Mouse (Mus musculus): ENCODE measurements around the gene Rhbdd1. TPM values are rescaled to one million over a fixed set of nuclear protein-coding genes. Genes with fewer than 3 reads are reported as not detected.

The Rhbdd1 gene
- polyA plus RNA-seq, 1 experiment from 2014 or later = 11.2 TPM

- Histone ChIP-seq H3K4me3 (ENCODE audit: low read length) (no peak overlapping the region), H3K27me3 (ENCODE audit: insufficient read depth, low read length) (no peaks in the 10 kb centered on the region), H3K4me1 (ENCODE audit: insufficient read depth, low read length) (no peaks in the 10 kb centered on the region), H3K27ac (ENCODE audit: low read length) (no peak overlapping the region), H3K9me3 (ENCODE audit: low read length) (no peaks in the 10 kb centered on the region), H3K9ac (replicated peaks; ENCODE audit: low read length) (no peak overlapping the region), H3K4me2 (replicated peaks; ENCODE audit: low read depth, low read length) (no peak overlapping the region), H3K36me3 (ENCODE audit: insufficient read depth, low read length) (no peaks in the 10 kb centered on the region)
- WGBS = 70% methylated on average over 7 of the region's 7 CpGs
- ATAC-seq (ENCODE audit: low FRiP score, low TSS enrichment) = no peak
These were observed 129.8 kb downstream of the Rhbdd1 start for GRCm38 (mm10) chr1:82446049-82446448.

- Histone ChIP-seq H3K27ac (ENCODE audit: low read length) (no peak overlapping the region), H3K9ac (replicated peaks; ENCODE audit: low read length) (no peak overlapping the region), H3K4me3 (ENCODE audit: low read length) (no peak overlapping the region), H3K4me2 (replicated peaks; ENCODE audit: low read depth, low read length) (no peak overlapping the region), H3K4me1 (ENCODE audit: insufficient read depth, low read length) (no peaks in the 10 kb centered on the region), H3K27me3 (ENCODE audit: insufficient read depth, low read length) (no peaks in the 10 kb centered on the region), H3K9me3 (ENCODE audit: low read length) (no peaks in the 10 kb centered on the region), H3K36me3 (ENCODE audit: insufficient read depth, low read length) (no peaks in the 10 kb centered on the region)
- no peak for ATAC-seq (ENCODE audit: low FRiP score, low TSS enrichment)
- 80% methylated on average over 4 of the region's 4 CpGs for WGBS
These were observed 133.6 kb downstream of the Rhbdd1 start for GRCm38 (mm10) chr1:82449851-82450250.

- Histone ChIP-seq H3K27me3 (ENCODE audit: insufficient read depth, low read length) (no peaks in the 10 kb centered on the region), H3K9ac (replicated peaks; ENCODE audit: low read length) (no peak overlapping the region), H3K36me3 (ENCODE audit: insufficient read depth, low read length) (no peaks in the 10 kb centered on the region), H3K27ac (ENCODE audit: low read length) (no peak overlapping the region), H3K4me1 (ENCODE audit: insufficient read depth, low read length) (no peaks in the 10 kb centered on the region), H3K4me2 (replicated peaks; ENCODE audit: low read depth, low read length) (no peak overlapping the region), H3K9me3 (ENCODE audit: low read length) (no peaks in the 10 kb centered on the region), H3K4me3 (ENCODE audit: low read length) (no peak overlapping the region)
- no peak for ATAC-seq (ENCODE audit: low FRiP score, low TSS enrichment)
- 50% methylated on average over 6 of the region's 6 CpGs for WGBS
These were observed 135.8 kb downstream of the Rhbdd1 start for GRCm38 (mm10) chr1:82451927-82452651.

DNA sequence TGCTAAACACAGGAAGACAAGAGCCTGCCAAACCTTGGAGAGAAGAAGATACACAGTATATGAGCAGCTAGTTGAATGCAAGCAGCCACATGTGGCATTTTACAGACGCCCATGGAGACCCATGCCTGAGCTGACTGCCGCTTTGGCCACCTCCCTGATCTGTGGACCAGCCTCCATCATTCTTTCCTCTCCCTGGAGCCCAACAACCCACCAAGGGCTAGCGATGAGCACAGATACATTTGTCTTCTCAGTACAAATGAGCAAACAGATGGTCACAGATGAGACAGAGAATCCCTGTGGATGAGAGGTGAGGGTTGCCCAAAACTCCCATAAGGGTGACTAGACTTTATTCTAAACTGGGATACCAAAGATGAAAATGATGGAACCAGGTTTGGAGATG lies 137.8 kb downstream of the Rhbdd1 start:
- Histone ChIP-seq H3K4me3 (ENCODE audit: low read length) (no peak overlapping the region), H3K27ac (ENCODE audit: low read length) (no peak overlapping the region), H3K27me3 (ENCODE audit: insufficient read depth, low read length) (no peaks in the 10 kb centered on the region), H3K36me3 (ENCODE audit: insufficient read depth, low read length) (no peaks in the 10 kb centered on the region), H3K9me3 (ENCODE audit: low read length) (no peaks in the 10 kb centered on the region), H3K4me1 (ENCODE audit: insufficient read depth, low read length) (no peaks in the 10 kb centered on the region), H3K4me2 (replicated peaks; ENCODE audit: low read depth, low read length) (no peak overlapping the region), H3K9ac (replicated peaks; ENCODE audit: low read length) (no peak overlapping the region)
- 92% methylated on average over 3 of the region's 3 CpGs for WGBS
- ATAC-seq (ENCODE audit: low FRiP score, low TSS enrichment) = no peak

DNA sequence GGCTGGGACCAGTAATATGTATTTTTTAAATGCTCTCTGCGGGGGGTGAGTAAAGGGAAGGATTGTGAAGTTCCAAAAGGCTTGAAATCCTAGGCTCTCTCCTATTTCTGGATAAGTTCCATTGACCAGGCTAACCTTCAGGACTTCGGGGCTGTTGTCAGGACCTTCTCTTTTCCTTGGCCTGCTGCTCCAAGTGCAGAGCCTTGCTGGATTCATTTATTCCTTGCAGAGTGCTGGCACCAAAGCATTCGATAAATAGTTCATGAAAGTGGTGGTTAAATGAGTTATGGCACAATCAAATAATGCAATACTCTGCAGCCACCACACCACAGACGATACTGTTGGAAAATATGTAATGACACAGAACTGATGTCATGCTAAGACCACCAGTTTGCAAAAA lies 143.1 kb downstream of the Rhbdd1 start:
- WGBS = 77% methylated on average over 4 of the region's 4 CpGs
- Histone ChIP-seq H3K9ac (replicated peaks; ENCODE audit: low read length) (no peak overlapping the region), H3K4me3 (ENCODE audit: low read length) (no peak overlapping the region), H3K4me2 (replicated peaks; ENCODE audit: low read depth, low read length) (no peak overlapping the region), H3K27me3 (ENCODE audit: insufficient read depth, low read length) (no peaks in the 10 kb centered on the region), H3K36me3 (ENCODE audit: insufficient read depth, low read length) (no peaks in the 10 kb centered on the region), H3K4me1 (ENCODE audit: insufficient read depth, low read length) (no peaks in the 10 kb centered on the region), H3K9me3 (ENCODE audit: low read length) (no peaks in the 10 kb centered on the region), H3K27ac (ENCODE audit: low read length) (no peak overlapping the region)
- ATAC-seq (ENCODE audit: low FRiP score, low TSS enrichment) = no peak

- Histone ChIP-seq H3K4me1 (ENCODE audit: insufficient read depth, low read length) (no peaks in the 10 kb centered on the region), H3K27ac (ENCODE audit: low read length) (no peak overlapping the region), H3K27me3 (ENCODE audit: insufficient read depth, low read length) (no peaks in the 10 kb centered on the region), H3K9me3 (ENCODE audit: low read length) (no peaks in the 10 kb centered on the region), H3K4me3 (ENCODE audit: low read length) (no peak overlapping the region), H3K9ac (replicated peaks; ENCODE audit: low read length) (no peak overlapping the region), H3K36me3 (ENCODE audit: insufficient read depth, low read length) (no peaks in the 10 kb centered on the region), H3K4me2 (replicated peaks; ENCODE audit: low read depth, low read length) (no peak overlapping the region)
- ATAC-seq (ENCODE audit: low FRiP score, low TSS enrichment) = no peak
- WGBS = 83% methylated on average over 2 of the region's 2 CpGs
These were observed 143.7 kb downstream of the Rhbdd1 start for GRCm38 (mm10) chr1:82459926-82460325.

DNA sequence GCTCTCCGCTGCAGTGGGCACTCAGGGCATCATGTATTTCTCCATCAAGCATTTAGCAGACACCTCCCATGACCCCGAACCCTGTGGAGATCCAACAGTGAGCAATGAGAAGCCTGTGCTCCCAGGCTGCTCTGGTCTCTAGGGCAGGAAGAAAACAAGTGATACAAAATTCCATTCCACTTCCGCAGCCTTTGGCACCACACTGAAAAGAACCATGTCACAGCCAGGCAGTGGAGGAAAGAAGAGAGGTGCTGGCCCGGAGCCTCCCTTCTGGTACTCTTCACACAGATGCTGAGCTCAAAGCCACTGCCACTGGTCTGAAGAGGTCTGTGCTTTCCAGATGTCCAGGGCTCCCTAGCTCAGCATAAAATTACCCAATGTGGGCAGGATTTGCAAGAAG lies 144.8 kb downstream of the Rhbdd1 start:
- 83% methylated on average over 4 of the region's 4 CpGs for WGBS
- Histone ChIP-seq H3K9ac (replicated peaks; ENCODE audit: low read length) (no peak overlapping the region), H3K27me3 (ENCODE audit: insufficient read depth, low read length) (no peaks in the 10 kb centered on the region), H3K9me3 (ENCODE audit: low read length) (no peaks in the 10 kb centered on the region), H3K27ac (ENCODE audit: low read length) (no peak overlapping the region), H3K4me1 (ENCODE audit: insufficient read depth, low read length) (no peaks in the 10 kb centered on the region), H3K4me3 (ENCODE audit: low read length) (no peak overlapping the region), H3K36me3 (ENCODE audit: insufficient read depth, low read length) (no peaks in the 10 kb centered on the region), H3K4me2 (replicated peaks; ENCODE audit: low read depth, low read length) (no peak overlapping the region)
- no peak for ATAC-seq (ENCODE audit: low FRiP score, low TSS enrichment)

- H3K27ac ChIP-seq (ENCODE audit: low read length) = no peak overlapping the region
- WGBS = 57% methylated on average over 6 of the region's 6 CpGs
- no peaks in the 10 kb centered on the region for H3K36me3 ChIP-seq (ENCODE audit: insufficient read depth, low read length)
- H3K27me3 ChIP-seq (ENCODE audit: insufficient read depth, low read length) = no peaks in the 10 kb centered on the region
- H3K9ac ChIP-seq (replicated peaks; ENCODE audit: low read length) = no peak overlapping the region
- H3K9me3 ChIP-seq (ENCODE audit: low read length) = no peaks in the 10 kb centered on the region
- ATAC-seq (ENCODE audit: low FRiP score, low TSS enrichment) = no peak
- no peaks in the 10 kb centered on the region for H3K4me1 ChIP-seq (ENCODE audit: insufficient read depth, low read length)
- H3K4me2 ChIP-seq (replicated peaks; ENCODE audit: low read depth, low read length) = no peak overlapping the region
- no peak overlapping the region for H3K4me3 ChIP-seq (ENCODE audit: low read length)
These were observed 149.1 kb downstream of the Rhbdd1 start for GRCm38 (mm10) chr1:82465321-82465853.

DNA sequence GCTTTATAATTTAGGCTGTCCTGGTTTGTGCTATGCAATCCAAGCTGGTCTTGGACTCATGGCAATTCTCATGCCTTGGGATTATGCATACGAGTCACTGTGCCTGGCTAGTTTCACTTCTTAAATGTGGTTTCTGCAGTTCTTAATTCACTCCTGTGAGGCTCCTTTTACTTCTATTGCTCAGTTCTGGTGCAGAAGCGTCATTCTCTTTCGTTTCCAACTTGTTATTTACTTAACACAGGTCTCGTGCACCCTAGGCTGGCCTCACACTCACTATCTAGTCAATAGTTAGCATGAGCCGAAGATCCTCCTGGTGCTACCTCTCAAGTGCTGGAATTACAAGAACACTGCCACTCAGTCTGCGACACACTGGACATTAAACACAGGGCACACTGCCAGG lies 152.6 kb downstream of the Rhbdd1 start:
- Histone ChIP-seq H3K27me3 (ENCODE audit: insufficient read depth, low read length) (no peaks in the 10 kb centered on the region), H3K9me3 (ENCODE audit: low read length) (no peaks in the 10 kb centered on the region), H3K9ac (replicated peaks; ENCODE audit: low read length) (no peak overlapping the region), H3K4me2 (replicated peaks; ENCODE audit: low read depth, low read length) (no peak overlapping the region), H3K36me3 (ENCODE audit: insufficient read depth, low read length) (no peaks in the 10 kb centered on the region), H3K4me3 (ENCODE audit: low read length) (no peak overlapping the region), H3K4me1 (ENCODE audit: insufficient read depth, low read length) (no peaks in the 10 kb centered on the region), H3K27ac (ENCODE audit: low read length) (no peak overlapping the region)
- WGBS = 65% methylated on average over 6 of the region's 6 CpGs
- no peak for ATAC-seq (ENCODE audit: low FRiP score, low TSS enrichment)

GRCm38 (mm10) chr1:82470516-82471225 lies 154.4 kb downstream of the Rhbdd1 start:
- no peak overlapping the region for H3K9ac ChIP-seq (replicated peaks; ENCODE audit: low read length)
- 89% methylated on average over 10 of the region's 10 CpGs for whole genome bisulfite sequencing
- no peaks in the 10 kb centered on the region for H3K36me3 ChIP-seq (ENCODE audit: insufficient read depth, low read length)
- H3K27ac ChIP-seq (ENCODE audit: low read length) = no peak overlapping the region
- no peak overlapping the region for H3K4me2 ChIP-seq (replicated peaks; ENCODE audit: low read depth, low read length)
- no peaks in the 10 kb centered on the region for H3K9me3 ChIP-seq (ENCODE audit: low read length)
- peaks cover 8% of the 10 kb centered on the region for H3K4me1 ChIP-seq (ENCODE audit: insufficient read depth, low read length)
- no peak for ATAC-seq (ENCODE audit: low FRiP score, low TSS enrichment)
- no peak overlapping the region for H3K4me3 ChIP-seq (ENCODE audit: low read length)
- no peaks in the 10 kb centered on the region for H3K27me3 ChIP-seq (ENCODE audit: insufficient read depth, low read length)
